Mouse (Mus musculus) spleen, postnatal 10 days (tissue): ENCODE results near the gene Fam234a.
"Not testable (repeated sequence)": the region's sequence is repeated elsewhere in the genome, so short reads cannot be mapped to it uniquely, and the experiment has no call there.

Experiments used
- DNase-seq, 2 experiments: peaks; one replicate each; pipeline ENCODE4 v3.0.0; 2021 to 2022; ENCODE audit warnings: low spot score in 2 of 2

Fam234a gene

DNA sequence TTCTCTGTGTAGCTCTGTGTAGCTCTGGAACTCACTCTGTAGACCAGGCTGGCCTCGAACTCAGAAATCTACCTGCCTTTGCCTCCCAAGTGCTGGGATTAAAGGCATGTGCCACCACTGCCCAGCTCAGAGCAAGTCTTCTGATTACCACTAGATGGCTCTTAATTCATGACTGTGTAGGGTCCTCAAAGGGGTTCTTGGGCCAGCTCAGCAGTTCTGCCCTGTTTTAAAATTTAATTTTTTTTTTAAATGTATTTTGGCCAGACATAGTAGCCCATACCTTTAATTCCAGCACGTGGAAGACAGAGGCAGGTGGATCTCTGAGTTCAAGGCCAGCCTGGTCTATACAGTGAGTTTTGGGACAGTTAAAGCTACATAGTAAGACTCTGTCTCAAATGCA, 68.8 kb downstream of the Fam234a start:
- DNase-seq: not testable (repeated sequence)

DNA sequence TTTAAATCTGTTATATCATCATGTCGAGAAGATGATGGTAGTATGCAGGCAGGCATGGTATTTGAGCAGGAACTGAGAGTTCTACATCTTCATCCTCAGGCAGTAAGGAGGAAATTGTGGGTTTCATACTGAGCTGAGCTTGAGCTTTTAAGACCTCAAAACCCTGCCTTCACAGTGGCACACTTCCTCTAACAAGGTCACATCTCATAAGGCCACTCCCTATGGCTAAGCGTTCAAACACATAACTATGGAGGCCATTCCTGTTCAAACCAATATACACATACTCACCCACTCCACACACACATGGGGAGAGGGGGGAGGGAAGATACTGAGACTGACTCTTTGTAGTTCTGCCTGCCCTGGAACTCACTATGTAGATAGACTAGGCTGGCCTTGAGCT, 76.0 kb downstream of the Fam234a start:
- DNase-seq: peak; percentile 14 to 32

DNA sequence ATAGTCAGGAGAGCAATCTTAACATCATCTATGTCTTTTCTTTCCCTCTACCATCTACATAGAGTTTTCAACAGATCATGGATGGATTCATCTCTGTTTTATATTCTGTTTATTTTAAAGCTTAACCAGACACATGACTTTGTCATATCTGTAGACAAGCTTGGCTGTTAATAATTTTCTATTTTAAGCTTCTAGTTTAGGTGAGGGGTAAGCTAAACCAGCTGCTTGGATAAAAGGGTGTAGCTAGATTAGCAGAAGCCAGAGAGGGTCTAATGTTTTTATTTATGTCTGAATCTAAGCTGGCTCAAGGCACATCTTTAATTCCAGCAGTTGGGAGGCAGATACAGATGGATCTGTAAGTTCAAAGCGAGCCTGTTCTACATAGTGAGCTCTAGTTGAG, 81.3 kb downstream of the Fam234a start:
- DNase-seq: no peak
